Mouse (Mus musculus): ENCODE data around the gene Ttc3.

Ttc3 gene

DNA sequence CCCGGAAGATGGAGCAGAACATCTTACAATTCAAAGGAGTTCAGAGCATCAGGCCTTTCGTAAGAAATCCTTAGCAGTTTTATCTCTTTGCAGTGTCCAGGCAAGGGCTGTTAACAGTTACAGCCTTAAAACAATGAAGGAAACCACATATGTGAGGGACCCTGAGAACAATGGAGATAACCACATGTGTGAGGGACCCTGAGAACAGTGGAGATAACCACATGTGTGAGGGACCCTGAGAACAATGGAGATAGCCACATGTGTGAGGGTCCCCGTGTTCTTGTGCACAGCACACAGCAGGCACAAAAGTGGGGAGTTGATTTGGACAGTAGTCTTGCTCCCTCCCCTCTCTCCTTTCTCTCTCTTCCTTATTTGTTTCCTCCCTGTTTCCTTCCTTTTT, 12.3 kb upstream of the Ttc3 start:
- no peak for DNase-seq (ENCODE audit: low spot score)

DNA sequence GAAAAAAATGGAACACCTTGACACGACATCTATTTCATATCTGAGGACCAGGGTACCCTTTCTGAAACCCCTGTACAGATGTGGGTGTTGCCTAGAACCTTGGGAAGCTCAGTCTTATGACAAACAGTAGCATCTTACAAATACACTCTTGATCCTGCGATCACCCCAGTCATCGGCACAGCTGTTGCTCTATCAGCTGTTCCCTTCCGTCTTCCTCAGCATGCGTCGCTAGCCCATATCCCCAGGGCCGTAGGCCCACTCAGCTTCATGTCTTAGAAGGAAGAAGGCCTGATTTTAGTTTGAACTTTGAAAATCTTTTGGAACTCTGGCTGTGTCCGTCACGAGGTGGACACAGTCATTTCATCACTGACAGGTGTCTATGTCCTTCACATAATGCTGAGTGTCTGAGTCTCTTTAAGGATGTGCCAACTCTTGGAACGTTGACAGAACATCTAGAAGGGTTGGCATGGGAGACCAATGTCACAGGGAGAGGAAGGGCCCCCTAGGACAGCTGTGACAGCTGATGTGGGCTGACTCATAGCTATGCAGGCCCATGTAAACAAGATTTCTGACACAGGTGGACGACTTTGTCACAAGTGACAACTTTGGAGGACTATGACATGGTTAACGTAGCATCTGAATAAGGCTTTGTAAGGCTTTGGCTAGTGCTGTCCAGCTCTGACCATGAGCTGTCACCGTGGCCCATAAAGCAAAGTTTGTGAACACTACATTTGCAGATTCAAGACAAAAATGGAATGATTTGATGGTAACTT, 9.7 kb upstream of the Ttc3 start:
- DNase-seq (ENCODE audit: low spot score): no peak

DNA sequence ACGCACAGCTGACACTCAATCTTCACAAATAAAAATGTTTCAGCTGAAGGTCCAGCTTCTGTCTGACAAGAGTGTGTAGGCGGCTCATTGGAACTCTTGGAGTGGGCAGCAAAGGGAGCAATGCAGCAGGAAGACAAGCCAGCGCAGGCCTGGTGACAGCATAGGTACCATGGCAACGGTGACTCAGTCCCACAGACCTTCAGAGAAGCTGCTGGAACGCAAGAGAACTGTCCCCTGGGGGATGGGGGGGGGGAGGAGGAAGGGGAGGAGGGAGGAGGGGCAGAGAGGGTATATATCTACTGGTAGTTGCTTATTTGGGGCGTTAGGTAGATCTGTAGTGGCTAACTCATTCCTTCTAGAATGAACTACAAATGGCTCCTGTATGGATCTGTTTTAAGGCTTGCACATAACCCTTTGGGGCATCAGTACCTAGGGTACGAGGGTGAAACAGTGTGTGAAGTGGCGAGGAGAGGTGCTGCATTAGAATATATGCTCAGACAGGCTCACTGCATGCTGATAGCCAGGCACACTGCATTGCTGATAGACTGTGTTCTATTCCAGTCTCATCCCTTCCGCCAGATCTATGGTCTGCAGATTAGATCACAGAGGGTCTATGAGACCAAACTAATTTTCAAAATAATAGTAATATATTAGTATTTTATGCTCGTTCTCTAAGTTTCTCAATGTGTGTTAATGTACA, 8.1 kb upstream of the Ttc3 start:
- DNase-seq (ENCODE audit: low spot score): peak; percentile 60

DNA sequence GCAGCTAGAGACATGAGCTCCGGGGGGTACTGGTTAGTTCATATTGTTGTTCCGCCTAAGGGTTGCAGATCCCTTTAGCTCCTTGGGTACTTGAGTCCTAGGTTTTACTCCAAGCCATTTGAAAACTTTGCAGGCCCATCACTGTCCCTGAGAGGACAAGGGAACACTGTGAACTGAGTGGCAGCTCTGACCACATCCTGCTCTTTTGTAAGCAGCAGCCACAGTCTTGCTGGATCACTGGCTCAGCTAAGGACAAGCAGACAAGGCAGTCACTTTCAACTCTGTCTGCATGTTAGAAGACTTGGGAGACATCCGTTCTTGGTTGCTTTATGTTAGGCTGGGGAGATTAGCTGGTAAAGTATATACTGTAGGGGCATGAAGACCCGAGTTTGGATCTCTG, 6.6 kb upstream of the Ttc3 start:
- DNase-seq (ENCODE audit: low spot score): no peak

DNA sequence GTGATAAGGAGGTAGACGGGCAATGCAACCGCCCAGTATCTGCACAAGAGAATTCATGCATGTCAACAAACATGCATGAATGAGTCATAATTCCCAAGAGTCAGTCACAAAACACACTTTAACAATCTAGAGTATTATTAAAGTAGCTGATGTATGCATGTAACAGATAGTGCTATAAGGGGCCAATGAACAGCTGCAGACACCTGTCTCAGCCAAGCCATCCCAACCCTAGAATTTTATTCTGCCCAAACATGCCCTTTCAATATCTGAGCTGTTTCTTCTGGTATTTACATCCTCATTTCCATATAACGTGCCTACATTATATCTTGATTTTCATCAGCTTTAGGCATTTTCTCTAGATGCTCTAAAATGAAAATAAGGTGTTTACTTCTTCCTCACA, 5.0 kb upstream of the Ttc3 start:
- no peak for DNase-seq (ENCODE audit: low spot score)

DNA sequence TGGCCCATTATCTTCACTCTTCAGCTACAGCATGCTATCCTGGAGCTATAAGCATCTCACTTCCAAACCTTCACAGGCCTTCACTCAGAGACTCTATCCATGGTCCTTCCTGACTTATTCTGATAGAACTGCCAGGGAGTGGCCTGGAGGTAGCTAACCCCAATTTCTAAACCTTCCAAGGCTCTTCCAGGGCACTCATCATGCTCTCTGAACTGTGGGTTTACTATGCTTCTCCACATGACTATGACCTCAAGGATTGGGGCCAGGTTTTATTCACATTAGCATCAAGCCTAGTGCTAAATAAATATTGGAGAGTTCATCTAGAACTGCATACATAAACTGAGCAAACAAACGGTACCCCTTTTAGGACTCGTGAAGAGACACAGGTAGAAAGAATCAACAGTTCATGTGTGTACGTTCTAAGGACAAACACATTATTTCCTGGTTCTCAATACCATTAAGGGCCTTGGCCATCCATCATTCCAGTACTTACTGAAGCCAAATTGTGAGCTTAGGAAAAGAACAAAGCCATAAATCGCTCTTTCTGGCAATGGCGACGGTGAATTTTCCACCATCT, 734 bp upstream of the Ttc3 start:
- peak; percentile 24 for DNase-seq (ENCODE audit: low spot score)

DNA sequence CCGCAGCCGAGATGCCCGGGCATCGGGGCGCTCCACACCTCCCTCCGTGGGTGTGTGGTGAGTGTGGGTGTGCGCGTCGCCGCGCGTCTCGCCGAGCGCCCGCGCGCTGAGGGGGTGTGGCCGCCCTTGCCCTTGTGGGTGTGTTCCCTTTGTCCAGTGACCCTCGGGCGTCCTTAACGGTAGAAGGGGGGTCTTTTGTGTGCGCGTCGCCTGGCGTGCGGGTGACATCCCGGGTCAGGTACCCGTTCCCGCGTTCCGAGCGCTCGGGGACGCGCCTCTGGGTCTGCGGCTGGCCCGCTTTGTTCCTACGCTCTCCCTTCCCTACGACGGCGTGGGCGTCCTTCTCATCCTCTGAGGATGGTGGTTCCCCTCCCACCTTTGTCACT, 490 bp downstream of the Ttc3 start:
- no peak for DNase-seq (ENCODE audit: low spot score)

DNA sequence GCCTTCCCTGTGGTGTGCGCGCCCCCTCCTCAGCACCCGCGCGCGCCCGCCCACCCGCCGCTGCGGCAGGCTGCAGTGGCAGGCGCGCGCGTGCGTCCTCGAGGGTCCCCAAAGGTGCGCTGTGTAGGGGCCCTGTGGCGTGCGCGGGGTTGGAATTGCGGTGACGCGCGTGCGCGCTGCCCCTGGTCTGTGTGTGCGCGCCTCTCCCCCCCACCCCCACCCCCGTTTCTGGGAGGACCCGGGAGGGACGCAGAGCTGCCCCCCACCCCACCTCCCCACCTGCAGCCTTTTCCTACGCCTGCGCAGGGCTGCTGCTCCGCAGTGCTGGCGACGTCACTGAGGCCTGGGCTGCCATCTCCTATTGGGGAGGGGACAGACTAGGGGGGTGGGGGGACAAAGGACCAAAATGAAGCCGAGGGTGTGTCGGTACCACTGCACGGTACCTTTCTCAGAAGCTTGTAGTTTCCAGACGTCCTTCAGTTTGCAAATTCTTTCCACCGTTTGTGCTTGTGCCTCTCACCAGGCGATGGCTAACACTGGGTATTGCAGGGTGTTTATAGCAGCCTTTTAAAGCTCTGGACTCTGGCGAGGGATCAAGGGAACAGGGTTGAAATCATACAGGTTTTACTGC, 998 bp downstream of the Ttc3 start, which contains the start of gene Pigp:
Pigp (minus strand) TSS at position 542 of the 631 bp plus-strand sequence.
- peak; percentile 87 for DNase-seq (ENCODE audit: low spot score)

DNA sequence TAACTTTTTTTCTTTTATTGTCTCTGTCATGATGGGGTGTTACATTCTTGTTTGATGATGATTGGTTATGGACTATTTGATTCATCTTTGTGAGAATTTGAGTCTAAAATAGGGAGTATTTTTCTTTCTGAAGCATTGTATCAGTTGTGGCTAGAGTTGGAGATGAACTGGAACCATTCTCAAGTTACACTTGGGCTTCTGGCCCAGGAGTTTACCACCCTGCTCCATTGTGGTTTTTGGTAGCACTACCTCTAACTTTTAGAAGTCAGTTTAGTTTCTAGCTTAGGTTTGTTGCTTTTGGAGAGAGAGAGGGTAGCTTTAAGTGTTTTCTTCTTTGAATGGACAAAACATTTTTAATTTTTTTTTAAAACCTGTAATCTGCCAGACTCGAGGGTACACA, 9.0 kb downstream of the Ttc3 start:
- DNase-seq (ENCODE audit: low spot score): no peak

DNA sequence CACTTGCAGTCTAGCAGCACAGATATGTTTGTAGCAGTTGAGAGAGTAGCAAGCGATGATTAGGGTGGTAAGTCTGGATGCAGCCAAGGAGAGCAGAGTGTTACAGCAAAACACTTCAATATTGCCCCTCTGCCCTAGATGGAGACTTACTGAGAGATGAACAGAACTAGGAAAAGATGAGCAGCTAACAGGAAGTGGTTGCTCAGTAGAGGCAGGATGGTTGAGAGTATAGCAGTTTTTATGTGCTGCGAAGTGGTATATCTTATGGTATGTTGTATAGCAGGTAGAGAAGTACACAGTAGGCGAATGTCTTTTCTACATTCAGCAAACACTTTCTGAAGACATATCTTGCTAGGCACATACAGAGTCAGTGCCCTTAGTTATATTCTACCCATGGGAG, 12.9 kb downstream of the Ttc3 start:
- no peak for DNase-seq (ENCODE audit: low spot score)

DNA sequence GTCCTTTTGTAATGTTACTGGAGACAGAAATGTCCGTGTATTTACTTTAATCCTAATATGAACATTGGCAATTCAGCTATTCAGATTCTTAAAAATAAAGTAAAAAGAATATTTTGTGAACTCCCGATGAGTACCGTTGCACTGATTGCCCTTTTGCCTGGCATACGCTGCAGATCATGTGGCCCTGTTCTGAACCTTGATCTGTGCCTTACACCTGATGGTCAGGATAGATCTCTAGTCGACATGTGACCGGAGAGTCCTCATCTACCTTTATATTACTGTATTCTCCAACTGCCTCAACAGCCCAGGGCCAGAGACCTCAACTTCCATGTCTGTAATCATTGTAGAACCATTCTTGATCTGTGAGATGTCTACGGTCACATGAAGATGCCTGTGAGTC, 17.3 kb downstream of the Ttc3 start:
- DNase-seq (ENCODE audit: low spot score): no peak

DNA sequence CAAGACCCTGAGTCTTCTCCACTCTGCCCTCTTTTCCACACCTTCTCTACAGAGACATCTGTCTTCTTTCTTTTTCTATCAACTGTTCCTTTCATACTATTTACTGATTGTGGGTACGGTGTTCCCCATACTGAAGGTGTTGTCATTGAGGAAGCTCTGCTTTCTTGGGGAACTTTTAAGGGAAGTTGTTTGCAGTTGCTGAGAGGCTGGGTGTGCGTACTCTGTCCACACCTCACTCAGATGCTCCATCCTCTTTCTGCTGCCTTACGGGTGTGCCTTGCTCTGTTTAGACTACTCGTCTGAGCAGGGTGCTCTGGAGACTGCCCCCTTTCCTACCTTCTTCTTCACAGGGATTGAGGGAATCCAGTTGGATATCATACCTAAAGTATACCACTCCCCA, 21.9 kb downstream of the Ttc3 start:
- no peak for DNase-seq (ENCODE audit: low spot score)

DNA sequence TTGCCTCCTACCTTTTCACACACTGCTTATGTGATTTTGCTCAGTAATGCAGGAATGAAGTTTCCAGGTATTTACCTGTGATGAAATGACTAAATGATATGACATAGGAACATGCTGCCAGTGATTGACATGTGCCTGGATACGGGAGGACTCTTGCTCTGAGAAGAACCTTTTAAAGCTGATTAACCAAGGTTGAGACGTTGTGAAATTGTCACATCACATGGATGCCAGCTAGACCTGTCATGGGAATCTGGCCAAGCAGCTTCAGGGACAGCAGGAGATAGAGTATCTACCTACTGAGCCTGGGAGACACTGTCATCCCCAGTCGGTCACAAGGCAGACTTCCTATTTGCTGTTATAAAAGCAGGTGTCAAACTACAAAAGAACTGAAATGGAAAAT, 24.6 kb downstream of the Ttc3 start:
- DNase-seq (ENCODE audit: low spot score): no peak

DNA sequence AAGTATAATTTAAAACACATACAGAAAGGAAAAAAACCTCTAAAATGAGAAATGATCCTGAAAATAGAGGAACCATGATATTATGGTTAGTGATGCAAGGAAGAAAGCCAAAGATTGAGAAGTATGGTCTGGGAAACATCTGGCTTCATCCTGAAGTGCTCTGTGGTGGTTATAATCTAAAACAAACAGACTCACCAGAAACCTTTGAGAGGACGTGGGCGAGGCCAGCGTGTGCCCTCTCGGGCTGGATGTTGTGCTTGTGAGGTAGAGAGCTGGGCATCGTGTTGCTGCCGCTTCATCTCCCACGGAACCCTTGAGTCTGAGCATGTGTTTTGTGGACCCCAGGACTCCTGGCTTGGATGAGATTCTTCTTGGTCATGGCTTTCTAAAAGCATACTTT, 26.2 kb downstream of the Ttc3 start:
- DNase-seq (ENCODE audit: low spot score): no peak

DNA sequence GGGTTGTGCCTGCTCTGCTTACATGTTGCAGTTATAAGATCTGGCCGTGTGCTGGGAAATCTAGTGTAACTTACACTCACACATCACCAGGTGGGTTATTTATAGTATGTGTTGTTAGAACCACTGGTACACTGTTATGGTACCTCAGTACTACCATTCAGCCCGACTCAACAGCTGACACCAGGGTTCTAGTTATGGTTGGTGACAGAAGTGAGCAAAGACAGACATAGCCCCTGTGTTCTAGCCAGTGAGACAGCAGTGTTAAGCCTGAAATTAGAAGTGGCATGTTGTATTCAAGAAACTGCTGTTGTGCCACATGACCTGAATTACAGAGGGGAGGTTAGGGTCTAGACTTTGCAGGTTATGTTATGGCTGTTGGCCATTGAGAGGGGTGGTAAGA, 28.7 kb downstream of the Ttc3 start:
- DNase-seq (ENCODE audit: low spot score): no peak

DNA sequence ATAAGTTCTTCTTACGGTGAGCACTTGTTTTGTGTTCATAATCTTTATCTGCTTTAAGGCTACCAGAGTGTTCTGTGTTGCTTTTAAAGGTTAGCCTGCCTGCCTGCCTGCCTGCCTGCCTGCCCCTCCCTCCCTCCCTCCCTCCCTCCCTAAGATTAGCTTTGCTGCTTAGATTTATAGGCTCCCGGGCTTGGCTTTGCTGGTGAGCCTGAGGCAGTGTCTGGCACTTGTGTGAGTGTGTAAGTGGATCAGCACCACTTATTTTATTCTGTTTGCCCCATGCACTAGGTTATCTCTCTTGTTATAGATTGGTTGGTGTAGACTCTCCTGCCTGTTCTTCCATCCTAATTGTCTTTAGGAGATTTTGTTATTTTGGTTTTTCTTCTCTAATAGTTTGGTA, 31.2 kb downstream of the Ttc3 start:
- DNase-seq (ENCODE audit: low spot score): no peak

DNA sequence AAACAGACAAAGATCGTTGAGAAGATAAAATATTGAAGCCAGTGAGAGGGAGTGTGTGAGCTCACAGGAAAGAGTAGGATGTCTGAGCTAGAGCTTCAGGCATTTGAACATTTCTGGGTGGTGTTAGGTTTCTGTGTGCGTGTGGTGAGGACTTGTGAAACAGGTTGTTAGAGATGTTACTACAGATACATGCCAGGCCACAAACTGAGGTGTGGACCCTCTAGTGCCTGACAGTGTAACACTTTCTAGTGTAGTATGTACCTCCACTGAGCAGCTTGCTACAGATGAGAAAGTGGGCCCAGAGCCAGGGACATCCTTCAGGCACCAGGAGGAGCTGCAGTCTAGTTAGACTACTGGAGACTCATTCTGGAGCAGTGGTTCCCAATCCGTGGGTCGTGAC, 31.8 kb downstream of the Ttc3 start:
- DNase-seq (ENCODE audit: low spot score): no peak

DNA sequence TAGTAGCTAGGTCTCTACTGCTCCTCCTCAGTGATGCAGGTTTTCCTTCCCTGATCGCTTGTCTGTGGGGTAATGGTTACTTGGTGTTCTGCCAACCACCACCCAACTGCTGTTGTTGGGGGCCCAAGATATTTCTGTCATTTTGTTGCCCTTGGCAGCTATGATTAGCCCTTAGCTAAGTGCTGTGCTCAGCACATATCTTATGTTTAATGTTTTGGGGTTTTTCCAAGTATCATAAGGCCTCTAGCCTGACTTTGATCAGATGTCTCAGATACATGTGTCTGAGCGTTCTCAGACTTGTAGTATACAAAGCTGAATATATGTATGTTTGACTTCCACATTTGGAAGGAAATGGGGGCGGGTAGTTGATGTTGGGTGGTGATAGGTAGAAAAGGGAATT, 40.9 kb downstream of the Ttc3 start:
- no peak for DNase-seq (ENCODE audit: low spot score)

DNA sequence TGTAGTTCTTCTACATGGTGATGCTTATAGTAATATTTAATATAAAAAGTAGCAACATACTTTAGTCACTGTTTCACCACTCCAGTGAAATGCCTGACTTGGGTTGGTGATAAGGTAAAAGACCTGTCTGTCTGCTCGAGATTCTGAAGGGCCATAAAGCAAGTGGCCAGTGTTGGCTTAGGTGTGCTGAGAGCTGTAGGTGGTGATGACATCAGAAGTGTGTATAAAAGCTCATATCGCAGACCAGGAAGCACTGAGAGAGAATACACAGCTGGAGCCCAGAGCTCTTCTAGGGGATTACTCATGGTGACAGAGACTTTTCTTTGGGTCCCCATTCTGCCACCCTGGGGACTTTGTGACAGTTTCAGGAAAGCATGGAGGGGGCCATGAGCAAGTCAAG, 41.8 kb downstream of the Ttc3 start:
- no peak for DNase-seq (ENCODE audit: low spot score)

DNA sequence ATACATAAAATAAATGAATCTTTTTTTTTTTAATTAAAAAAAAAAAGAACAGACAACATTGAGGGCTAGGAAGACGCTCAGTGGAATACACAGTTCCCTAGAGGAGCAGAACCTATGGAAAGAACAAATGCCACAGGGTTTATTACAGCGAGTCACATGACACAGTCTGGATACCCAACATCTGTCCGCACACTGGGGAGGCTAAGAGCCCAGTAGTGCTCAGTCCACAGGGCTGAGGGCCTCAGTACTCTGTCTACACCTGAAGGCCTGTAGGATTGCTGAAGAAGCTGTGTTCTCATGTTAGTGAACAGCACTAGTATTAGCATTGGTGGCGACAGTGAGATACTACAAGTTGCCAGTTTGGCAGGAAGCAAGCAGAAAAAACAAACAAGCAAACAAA, 42.3 kb downstream of the Ttc3 start:
- no peak for DNase-seq (ENCODE audit: low spot score)

DNA sequence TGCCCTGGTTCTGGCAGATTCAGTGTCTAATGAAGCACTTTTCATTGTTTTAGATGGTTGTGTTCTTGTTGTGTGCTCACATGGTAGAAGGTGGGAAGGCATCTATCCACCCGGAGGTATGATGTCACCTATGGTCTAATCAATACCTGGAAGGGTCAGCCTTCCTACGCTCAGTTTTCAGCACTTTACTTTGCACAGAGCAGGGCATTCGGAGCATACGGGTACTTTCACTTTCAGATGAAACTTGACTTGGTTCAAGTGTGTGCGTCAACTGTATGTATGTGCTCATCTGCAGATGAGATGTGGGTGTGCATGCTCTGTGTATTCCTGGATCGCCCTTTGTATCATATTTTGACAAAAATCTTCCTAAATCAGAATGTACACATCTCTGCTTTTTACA, 43.7 kb downstream of the Ttc3 start:
- DNase-seq (ENCODE audit: low spot score): no peak

DNA sequence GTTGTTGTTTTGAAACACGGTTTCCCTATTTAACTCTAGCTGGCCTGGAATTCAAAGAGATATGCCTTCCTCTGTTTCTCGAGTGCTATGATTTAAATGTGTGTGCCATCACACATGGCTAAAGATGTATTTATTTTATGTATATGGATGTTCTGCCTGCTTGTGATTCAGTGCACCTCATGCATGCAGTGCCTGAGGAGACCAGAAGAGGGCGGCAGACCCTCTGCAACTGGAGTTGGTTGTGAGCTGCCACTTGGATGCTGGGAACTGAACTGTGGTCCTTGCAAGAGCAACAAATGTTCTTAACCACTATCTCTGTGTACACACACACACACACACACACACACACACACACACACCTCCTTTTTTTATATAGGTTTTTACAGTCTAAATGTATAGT, 50.1 kb downstream of the Ttc3 start:
- DNase-seq (ENCODE audit: low spot score): no peak

DNA sequence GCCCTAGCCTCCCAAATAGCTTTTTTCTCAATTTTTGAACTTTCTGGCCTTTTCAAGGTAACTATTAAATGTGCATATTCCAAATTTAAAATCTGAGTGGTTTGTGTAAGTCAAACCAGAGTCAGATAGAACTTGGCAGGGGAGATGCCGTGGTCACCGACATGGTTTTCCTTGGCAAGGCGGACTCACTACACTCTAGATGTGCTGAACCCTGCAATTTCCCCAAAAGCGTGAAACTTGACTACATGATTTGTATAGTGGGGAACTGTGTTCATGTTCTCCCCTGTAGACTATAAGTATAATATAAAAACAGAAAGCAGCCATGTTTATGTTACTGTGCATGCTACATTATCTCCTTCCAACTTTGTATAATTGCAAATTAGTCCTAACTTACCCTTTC, 58.5 kb downstream of the Ttc3 start:
- no peak for DNase-seq (ENCODE audit: low spot score)
